Mouse (Mus musculus) liver, embryonic 15.5 days (tissue): ENCODE data around the gene Gmfg. TPM values are rescaled to one million over a fixed set of nuclear protein-coding genes. Genes with fewer than 3 reads are reported as not detected.

ENCODE experiments used
- ATAC-seq: fragments of 200-750 bp; cut with Nextera tagmentation; 2 replicates; pipeline ENCODE4 v1.8.0; 2017; ENCODE audit warnings: moderate number of reproducible peaks, mild to moderate bottlenecking, moderate library complexity; ENCODE audit not compliant: insufficient read depth
- H3K27ac ChIP-seq: fragments of 300-500 bp; sonication (generic); replicated peaks from 2 replicates; pipeline ENCODE4 v1.5.1; 2015; ENCODE audit warnings: mild to moderate bottlenecking, inconsistent platforms
- H3K27me3 ChIP-seq: fragments of 300-500 bp; sonication (generic); 2 replicates; pipeline ENCODE4 v1.6.1; 2015; ENCODE audit warnings: mild to moderate bottlenecking, inconsistent platforms
- H3K36me3 ChIP-seq: fragments of 300-500 bp; sonication (generic); replicated peaks from 2 replicates; pipeline ENCODE4 v1.6.1; 2015; ENCODE audit warnings: moderate library complexity, mild to moderate bottlenecking, inconsistent platforms
- H3K4me1 ChIP-seq: fragments of 300-500 bp; sonication (generic); replicated peaks from 2 replicates; pipeline ENCODE4 v1.6.1; 2015; ENCODE audit warnings: inconsistent platforms
- H3K4me2 ChIP-seq: fragments of 300-500 bp; sonication (generic); 2 replicates; pipeline ENCODE4 v1.6.1; 2015; ENCODE audit warnings: moderate library complexity, mild to moderate bottlenecking, inconsistent platforms
- H3K4me3 ChIP-seq: fragments of 300-500 bp; sonication (generic); replicated peaks from 2 replicates; pipeline ENCODE4 v1.5.1; 2015; ENCODE audit warnings: mild to moderate bottlenecking, inconsistent platforms
- H3K9ac ChIP-seq: fragments of 300-500 bp; sonication (generic); 2 replicates; pipeline ENCODE4 v1.6.1; 2015; ENCODE audit warnings: moderate library complexity, mild to moderate bottlenecking, inconsistent platforms
- H3K9me3 ChIP-seq: fragments of 300-500 bp; sonication (generic); replicated peaks from 2 replicates; pipeline ENCODE4 v1.6.1; 2016; ENCODE audit warnings: inconsistent platforms
- WGBS: fragments of 180-500 bp; shearing (Covaris S2); methylation state at CpG from one replicate; pipeline ENCODE4 v1.1.7; 2015; ENCODE audit warnings: mixed read lengths; ENCODE audit not compliant: insufficient replicate concordance; 5-methylcytosine and 5-hydroxymethylcytosine counted together
- polyA plus RNA-seq: library from polyadenylated mRNA; unstranded; fragments of >200 nt; fragmentation: Nextera tagmentation; extraction: Ambion mirVana; gene quantifications from 2 replicates; pipeline ENCODE4 v1.2.1, GENCODE M21; 2015

Gene Gmfg
- polyA plus RNA-seq, 1 experiment from 2014 or later: 35.6 TPM

- Histone ChIP-seq H3K4me3 (peak overlapping the region; percentile 62), H3K36me3 (no peaks in the 10 kb centered on the region), H3K9me3 (no peaks in the 10 kb centered on the region), H3K4me1 (peaks cover 4% of the 10 kb centered on the region), H3K27ac (no peak overlapping the region), H3K9ac (peak overlapping the region; percentile 30; the same call in 1 of the 2 replicates), H3K4me2 (peak overlapping the region; percentile 86), H3K27me3 (peaks cover 33% of the 10 kb centered on the region)
- no peak for ATAC-seq
- 2% methylated on average over 24 of the region's 24 CpGs for WGBS
Observed at GRCm38 (mm10) chr7:28452361-28453005, 15.2 kb downstream of the Gmfg start.

- H3K9me3 ChIP-seq: no peaks in the 10 kb centered on the region
- no peak overlapping the region for H3K9ac ChIP-seq
- no peaks in the 10 kb centered on the region for H3K36me3 ChIP-seq
- H3K27ac ChIP-seq: no peak overlapping the region
- ATAC-seq: no peak
- H3K4me3 ChIP-seq: no peak overlapping the region
- no peaks in the 10 kb centered on the region for H3K27me3 ChIP-seq
- 53% methylated on average over 5 of the region's 5 CpGs for WGBS
- no peak overlapping the region for H3K4me2 ChIP-seq
- no peaks in the 10 kb centered on the region; the same call in 1 of the 2 replicates for H3K4me1 ChIP-seq
Observed at GRCm38 (mm10) chr7:28460361-28460760, 23.1 kb downstream of the Gmfg start.

DNA sequence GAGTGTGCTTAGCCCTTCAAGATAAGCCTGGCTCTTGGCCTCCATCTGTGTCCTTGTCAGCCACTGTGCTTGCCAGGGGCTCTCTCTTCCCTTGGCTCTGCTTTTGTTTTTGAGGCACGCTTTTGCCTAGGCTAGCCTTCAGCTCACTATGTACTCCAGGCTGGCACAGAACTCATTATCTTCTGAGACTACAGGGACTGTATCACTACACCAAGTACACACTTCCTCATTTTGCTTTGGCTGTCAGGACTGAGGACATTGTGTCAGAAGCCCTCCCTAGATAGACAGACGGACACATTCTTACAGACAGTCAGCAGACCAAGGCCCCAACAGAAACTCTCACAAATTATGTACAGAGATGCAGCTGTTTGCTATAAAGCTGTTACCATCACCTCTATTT, 25.5 kb downstream of the Gmfg start:
- H3K4me2 ChIP-seq: no peak overlapping the region
- H3K4me1 ChIP-seq: peaks cover 11% of the 10 kb centered on the region
- no peak overlapping the region for H3K9ac ChIP-seq
- no peak overlapping the region for H3K27ac ChIP-seq
- no peaks in the 10 kb centered on the region for H3K36me3 ChIP-seq
- ATAC-seq: no peak
- 50% methylated on average over 2 of the region's 2 CpGs for WGBS
- peaks cover 16% of the 10 kb centered on the region for H3K27me3 ChIP-seq
- no peaks in the 10 kb centered on the region for H3K9me3 ChIP-seq
- no peak overlapping the region for H3K4me3 ChIP-seq

DNA sequence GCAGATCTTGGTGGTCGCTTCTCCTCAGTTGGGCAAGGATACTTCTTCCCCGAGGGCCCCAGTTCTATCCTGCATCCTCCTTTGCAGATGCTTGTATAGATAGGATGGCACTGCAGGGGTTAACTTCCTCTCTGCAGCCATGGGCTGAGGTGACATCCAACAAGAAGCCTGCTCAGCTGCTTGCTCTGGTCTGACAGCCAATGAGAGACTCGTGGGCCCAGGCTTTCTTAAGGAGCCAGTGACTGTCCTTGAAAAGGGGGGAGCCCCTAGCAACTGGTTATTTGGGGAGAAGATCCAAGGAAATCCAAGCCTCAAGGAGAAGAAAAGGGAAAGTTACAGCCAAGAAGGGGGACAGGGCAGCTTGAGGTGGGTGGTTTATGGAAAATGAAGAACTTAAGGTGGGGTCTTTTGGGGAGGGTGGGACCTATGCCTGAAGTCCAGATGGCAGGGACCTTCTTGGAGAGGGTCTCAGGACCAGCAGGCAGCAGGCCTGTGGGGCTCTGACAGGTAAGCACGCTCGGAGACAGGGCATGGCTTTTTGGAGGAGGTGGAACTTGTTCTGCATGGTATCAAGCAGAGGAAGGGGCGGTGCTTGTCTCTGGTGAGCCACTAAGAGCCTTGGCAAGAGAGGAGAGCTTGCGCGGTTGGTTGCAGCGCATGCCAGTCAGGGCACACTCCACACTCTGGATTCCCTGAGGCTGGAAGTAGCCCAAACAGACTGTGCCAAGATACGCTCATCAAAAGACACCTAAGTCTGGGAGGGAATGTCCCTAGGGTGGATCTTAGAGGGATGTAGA, 27.4 kb downstream of the Gmfg start:
- H3K9ac ChIP-seq: no peak overlapping the region
- 0 out of 2 replicates have a peak, but pooled peaks have one; percentile 44 for ATAC-seq

GRCm38 (mm10) chr7:28466721-28467212, 29.5 kb downstream of the Gmfg start:
- Histone ChIP-seq H3K27ac (no peak overlapping the region), H3K27me3 (peaks cover 29% of the 10 kb centered on the region), H3K36me3 (no peaks in the 10 kb centered on the region), H3K9ac (no peak overlapping the region), H3K9me3 (no peaks in the 10 kb centered on the region), H3K4me1 (peaks cover 11% of the 10 kb centered on the region), H3K4me3 (peak overlapping the region; percentile 50), H3K4me2 (peak overlapping the region; percentile 68)
- no peak; the same call in 1 of the 2 replicates for ATAC-seq
- WGBS: 50% methylated on average over 40 of the region's 40 CpGs

More for the DNA sequence above, 27.4 kb downstream of the Gmfg start:
- Histone ChIP-seq H3K27me3 (peaks cover 29% of the 10 kb centered on the region), H3K4me3 (no peak overlapping the region), H3K9me3 (no peaks in the 10 kb centered on the region), H3K4me2 (no peak overlapping the region), H3K4me1 (peaks cover 11% of the 10 kb centered on the region), H3K27ac (no peak overlapping the region), H3K36me3 (no peaks in the 10 kb centered on the region)
- 43% methylated on average over 10 of the region's 10 CpGs for WGBS

GRCm38 (mm10) chr7:28467213-28467751, 30.0 kb downstream of the Gmfg start:
- H3K9ac ChIP-seq: no peak overlapping the region
- H3K4me1 ChIP-seq: peaks cover 11% of the 10 kb centered on the region
- H3K27me3 ChIP-seq: peaks cover 29% of the 10 kb centered on the region
- H3K4me2 ChIP-seq: peak overlapping the region; percentile 68
- H3K9me3 ChIP-seq: no peaks in the 10 kb centered on the region
- ATAC-seq: no peak
- H3K36me3 ChIP-seq: no peaks in the 10 kb centered on the region
- H3K27ac ChIP-seq: no peak overlapping the region
- 4% methylated on average over 63 of the region's 63 CpGs for WGBS
- H3K4me3 ChIP-seq: peak overlapping the region; percentile 50

GRCm38 (mm10) chr7:28476191-28476590, 38.9 kb downstream of the Gmfg start:
- ATAC-seq: no peak
- Histone ChIP-seq H3K9me3 (no peaks in the 10 kb centered on the region), H3K4me1 (no peaks in the 10 kb centered on the region), H3K4me3 (no peak overlapping the region), H3K27ac (no peak overlapping the region), H3K36me3 (no peaks in the 10 kb centered on the region), H3K27me3 (no peaks in the 10 kb centered on the region), H3K4me2 (no peak overlapping the region), H3K9ac (no peak overlapping the region)
- whole genome bisulfite sequencing: 75% methylated on average over 6 of the region's 6 CpGs

- H3K36me3 ChIP-seq: no peaks in the 10 kb centered on the region
- H3K27me3 ChIP-seq: no peaks in the 10 kb centered on the region
- H3K4me3 ChIP-seq: no peak overlapping the region
- no peak overlapping the region for H3K27ac ChIP-seq
- H3K4me2 ChIP-seq: no peak overlapping the region
- H3K9ac ChIP-seq: no peak overlapping the region
- H3K4me1 ChIP-seq: no peaks in the 10 kb centered on the region
- 79% methylated on average over 5 of the region's 5 CpGs for WGBS
- ATAC-seq: no peak
- H3K9me3 ChIP-seq: no peaks in the 10 kb centered on the region
Observed at GRCm38 (mm10) chr7:28477363-28477762, 40.1 kb downstream of the Gmfg start.

DNA sequence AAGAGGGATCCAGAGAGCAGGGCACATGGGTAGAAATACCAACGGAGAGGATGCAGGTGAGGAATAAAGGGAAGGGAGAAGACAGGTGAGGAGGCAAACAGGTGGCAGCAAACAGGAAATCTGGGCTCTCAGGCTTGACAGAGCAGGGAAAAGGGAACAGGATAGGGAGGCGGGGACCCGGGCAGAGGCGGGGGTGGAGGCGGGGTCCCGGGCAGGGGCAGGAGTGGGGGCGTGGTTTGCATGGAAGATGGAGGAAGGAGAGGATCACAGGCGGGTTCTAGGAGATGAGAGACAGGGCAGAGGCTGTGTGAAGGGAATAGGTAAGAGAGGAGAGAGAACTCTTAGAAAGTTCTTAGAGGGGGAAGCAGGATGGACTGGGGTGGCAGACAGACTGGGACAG, 41.6 kb downstream of the Gmfg start:
- Histone ChIP-seq H3K9me3 (no peaks in the 10 kb centered on the region), H3K27ac (no peak overlapping the region), H3K9ac (no peak overlapping the region), H3K27me3 (no peaks in the 10 kb centered on the region), H3K4me3 (no peak overlapping the region), H3K36me3 (no peaks in the 10 kb centered on the region), H3K4me1 (no peaks in the 10 kb centered on the region), H3K4me2 (no peak overlapping the region)
- 7% methylated on average over 8 of the region's 8 CpGs for WGBS
- ATAC-seq: no peak

DNA sequence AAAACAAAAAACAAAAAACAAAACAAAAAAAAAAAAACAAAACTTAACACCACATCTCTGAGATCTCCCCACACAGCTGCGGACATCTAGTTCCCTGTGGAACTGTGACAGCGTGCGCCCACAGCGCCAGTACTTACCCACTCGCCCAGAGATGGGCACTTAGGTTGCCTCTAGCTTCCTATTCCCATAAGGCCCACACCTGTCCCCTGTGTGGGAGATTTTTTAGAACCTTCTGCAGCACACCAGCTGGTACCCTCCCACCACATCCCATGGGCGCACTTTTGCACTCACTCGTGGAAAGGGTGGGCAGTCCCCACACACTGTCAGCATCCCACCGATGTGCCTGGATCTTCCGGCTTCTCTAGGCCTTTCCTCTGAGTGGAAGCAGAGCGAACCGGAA, 45.6 kb downstream of the Gmfg start:
- Histone ChIP-seq H3K9ac (no peak overlapping the region), H3K36me3 (no peaks in the 10 kb centered on the region), H3K4me3 (no peak overlapping the region), H3K27ac (no peak overlapping the region), H3K27me3 (peaks cover 7% of the 10 kb centered on the region; the same call in 1 of the 2 replicates), H3K4me2 (no peak overlapping the region), H3K4me1 (no peaks in the 10 kb centered on the region), H3K9me3 (no peaks in the 10 kb centered on the region)
- 75% methylated on average over 11 of the region's 11 CpGs for WGBS
- ATAC-seq: no peak

- Histone ChIP-seq H3K27me3 (peaks cover 16% of the 10 kb centered on the region), H3K9ac (no peak overlapping the region), H3K9me3 (no peaks in the 10 kb centered on the region), H3K4me3 (no peak overlapping the region), H3K4me1 (0 out of 2 replicates have a peak, but pooled peaks cover 2% of the 10 kb centered on the region), H3K36me3 (no peaks in the 10 kb centered on the region), H3K4me2 (no peak overlapping the region), H3K27ac (no peak overlapping the region)
- 30% methylated on average over 4 of the region's 4 CpGs for WGBS
- ATAC-seq: no peak
Observed at GRCm38 (mm10) chr7:28484192-28484591, 46.9 kb downstream of the Gmfg start.
